Mouse (Mus musculus) B cell, adult 67 days (primary cell): ENCODE measurements around the gene Cyp2c39. TPM values are rescaled to one million over a fixed set of nuclear protein-coding genes. Genes with fewer than 3 reads are reported as not detected.

Experiments used
- total RNA-seq, 2 experiments: library from RNA; stranded (reverse); gene quantifications; 4 replicates each; pipeline ENCODE4 v1.2.4; 2023

Cyp2c39 gene
- total RNA-seq = not detected

DNA sequence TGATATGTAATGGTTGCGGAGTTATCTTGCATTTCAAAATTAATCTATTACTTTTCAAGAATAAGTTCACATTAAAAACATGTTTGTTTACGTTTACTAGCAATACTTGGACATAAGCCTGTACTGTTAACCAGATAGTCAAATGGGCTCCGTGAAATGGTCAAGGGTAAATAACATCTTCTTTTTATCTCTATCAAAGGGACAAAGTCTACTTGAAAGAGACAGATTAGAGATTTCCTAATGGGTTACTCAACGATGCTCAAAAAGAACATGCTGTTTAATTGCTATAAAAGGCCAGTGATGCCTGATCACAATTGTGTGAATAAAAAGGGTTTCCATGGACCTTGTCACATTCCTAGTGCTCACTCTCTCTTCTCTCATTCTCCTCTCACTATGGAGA, at the start of gene Cyp2c39:
Gene Cyp2c39, plus strand, starts transcription at position 329 of the 400 bp plus-strand sequence.

DNA sequence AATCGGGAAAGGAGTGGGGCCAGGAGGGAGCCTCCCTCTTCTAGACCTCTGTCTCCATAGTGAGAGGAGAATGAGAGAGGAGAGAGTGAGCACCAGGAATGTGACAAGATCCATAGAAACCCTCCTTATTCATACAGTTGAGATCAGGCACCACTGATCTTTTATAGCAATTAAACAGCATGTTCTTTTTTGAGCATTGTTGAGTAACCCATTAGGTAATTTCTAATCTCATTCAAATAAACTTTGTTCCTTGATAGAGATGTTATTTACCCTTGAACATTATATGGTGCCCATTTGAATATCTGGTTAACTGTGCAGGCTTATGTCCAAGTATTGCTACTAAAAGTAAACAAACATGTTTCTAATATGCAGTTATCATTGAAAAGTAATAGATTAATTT, 47.7 kb upstream of the Cyp2c39 start, which contains the start of gene Cyp2c38:
Gene Cyp2c38, minus strand, starts transcription at position 135 of the 400 bp plus-strand sequence.

Other genes with a start within 250 kb of the Cyp2c39 start
- not detected for gene Cyp2c29, start 241.5 kb upstream of the Cyp2c39 start, total RNA-seq
- gene Cyp2c38, start 47.8 kb upstream of the Cyp2c39 start, total RNA-seq = not detected
- gene Cyp2c67, start 138.2 kb downstream of the Cyp2c39 start, total RNA-seq = not detected
- gene Cyp2c68, start 230.2 kb downstream of the Cyp2c39 start, total RNA-seq = not detected